Mouse (Mus musculus) gastrocnemius, postnatal 4 days (tissue): ENCODE measurements around the gene Arhgef40. TPM values are rescaled to one million over a fixed set of nuclear protein-coding genes. Genes with fewer than 3 reads are reported as not detected.
A peak's percentile ranks its signal among the peaks of the same experiment; 100 is the strongest.
"Not testable (repeated sequence)": the region's sequence is repeated elsewhere in the genome, so short reads cannot be mapped to it uniquely, and the experiment has no call there.

Experiments
- DNase-seq, 2 experiments: peaks; one replicate each; pipeline ENCODE4 v3.0.0; 2021 to 2022; ENCODE audit warnings: low spot score in 2 of 2, mixed read lengths in 2 of 2
- total RNA-seq, 2 experiments: library from RNA; stranded (reverse); gene quantifications; 2 replicates each; pipeline ENCODE4 v1.2.3; 2021

The Arhgef40 gene
- total RNA-seq, 2 experiments from 2014 or later, result 90.4 to 92.7 TPM

DNA sequence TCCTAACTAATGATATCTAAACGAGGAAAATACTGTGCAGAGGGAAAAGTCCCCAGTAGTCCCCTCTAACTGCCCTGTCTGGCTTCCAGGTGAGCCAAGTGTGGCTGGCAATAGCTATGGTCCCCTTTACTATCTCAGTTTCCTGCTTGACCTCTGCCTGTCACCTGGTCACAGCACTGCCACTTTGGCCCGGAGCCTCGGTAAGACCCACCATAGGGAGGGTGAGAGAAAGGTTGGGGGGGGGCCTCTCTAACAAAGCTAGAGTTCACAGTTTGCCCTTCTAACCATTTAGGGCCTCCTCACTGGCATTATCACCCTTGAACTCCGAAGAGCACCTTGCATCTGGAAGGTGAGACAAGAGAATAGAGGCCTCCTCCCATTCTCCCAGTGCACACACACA is 33.1 kb downstream of the Arhgef40 start:
- no peak for DNase-seq

DNA sequence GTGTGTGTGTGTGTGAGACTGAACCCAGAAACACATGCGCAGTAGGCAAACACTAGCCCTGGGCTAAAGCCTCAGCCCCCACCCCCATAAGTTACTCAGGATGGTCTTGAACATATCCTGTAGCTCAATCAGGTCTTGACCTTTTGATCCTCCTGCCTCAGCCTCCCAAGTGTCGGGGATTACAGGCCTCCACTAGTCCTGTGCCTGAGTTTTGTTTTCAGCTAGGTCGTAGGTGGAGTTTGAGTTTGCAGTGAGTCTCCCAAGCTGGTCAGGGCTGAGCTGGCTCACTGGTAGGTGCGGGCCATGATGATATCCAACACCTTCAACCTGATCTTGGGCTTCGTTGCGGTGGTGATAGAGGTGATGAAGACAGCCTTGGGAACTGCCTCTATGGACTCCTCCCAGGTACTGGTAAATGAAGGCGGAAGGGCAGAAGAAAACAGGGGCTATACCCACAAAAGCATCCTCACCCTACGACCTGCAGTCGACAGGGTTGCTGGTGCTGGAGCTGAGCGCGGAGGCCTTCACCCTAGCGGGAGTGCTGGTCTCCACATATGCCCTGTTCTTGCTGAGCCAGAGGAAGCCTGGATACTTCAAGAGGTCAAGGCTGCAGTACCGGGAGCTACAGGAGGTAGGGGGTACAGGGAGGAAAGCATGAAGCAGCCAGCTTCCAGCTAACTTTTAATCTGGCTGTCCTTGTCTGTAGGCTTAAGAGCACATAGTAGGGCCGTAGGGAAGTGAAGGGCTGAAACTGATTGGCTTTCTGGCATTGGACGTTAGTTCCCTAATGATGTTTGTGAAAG is 33.9 kb downstream of the Arhgef40 start:
- DNase-seq, result no peak

DNA sequence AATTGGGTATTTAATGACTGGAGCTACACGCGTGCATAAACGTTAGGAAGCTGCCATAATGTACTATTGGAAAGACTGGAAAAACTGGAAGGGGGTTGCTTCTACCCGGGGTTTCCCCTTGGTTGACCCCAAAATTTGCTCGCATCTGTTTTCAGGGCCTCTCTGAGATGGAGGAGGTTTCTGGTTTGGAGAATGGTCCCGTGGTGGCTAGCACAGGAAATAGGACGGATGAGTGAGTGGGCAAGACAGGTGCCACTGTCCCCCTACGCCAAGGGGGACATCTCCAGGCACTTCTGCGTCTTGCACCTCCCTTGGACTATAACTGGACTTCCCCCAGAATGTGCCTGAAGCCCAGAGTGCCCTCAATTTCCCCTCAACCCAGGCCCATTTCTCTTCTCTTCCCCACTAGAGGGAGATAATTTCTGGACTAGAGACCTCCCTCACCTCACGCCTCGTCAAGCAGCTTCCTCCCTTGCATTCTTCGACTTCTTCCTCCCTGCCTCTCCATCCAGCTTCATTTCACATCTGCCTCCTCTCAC is 34.6 kb downstream of the Arhgef40 start:
- no peak for DNase-seq

DNA sequence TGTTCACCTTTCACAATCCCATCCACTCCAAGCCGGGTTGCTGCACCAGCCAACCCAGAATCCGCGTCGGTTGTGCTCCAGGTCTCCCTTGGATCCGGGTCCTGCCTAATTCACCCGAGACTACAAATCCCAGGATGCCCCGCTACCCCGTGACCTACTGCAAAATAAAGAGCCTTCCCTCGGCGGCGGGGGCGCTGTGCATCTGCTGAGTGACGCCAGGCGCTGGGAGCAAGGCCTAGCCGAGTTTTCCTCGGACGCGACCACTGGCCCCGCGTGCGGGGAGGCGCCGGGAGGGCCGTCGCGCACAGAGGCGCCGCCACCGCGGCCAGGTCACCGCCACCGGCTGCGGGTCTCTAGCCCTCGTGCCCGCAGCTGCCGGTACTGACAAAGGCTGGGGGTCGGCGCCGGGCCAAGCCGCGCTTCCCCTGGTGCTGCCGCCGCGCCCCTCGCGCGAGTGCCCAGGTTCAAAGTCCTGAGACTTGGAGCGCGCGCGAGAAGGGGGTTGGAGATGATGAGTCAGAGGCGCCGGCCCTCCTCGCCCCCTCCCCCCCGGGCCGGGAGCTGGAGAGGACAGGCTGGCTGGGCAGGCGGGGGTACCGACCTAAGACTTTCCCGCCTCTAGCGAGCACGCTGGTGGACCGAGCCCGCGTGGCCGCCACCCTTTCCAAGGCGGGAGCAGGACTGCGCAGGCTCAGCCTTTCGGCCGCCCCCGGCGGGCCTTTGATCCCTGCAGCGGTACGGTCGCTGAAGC is 35.2 kb downstream of the Arhgef40 start:
- DNase-seq, result peak; percentile 96 to 99

GRCm38 (mm10) chr14:52020486-52021137 is 36.1 kb downstream of the Arhgef40 start, which contains the start of gene Zfp219:
Gene Zfp219, minus strand, starts transcription at chr14:52020733.
- DNase-seq, result peak in 1 of 2 experiments; percentile 65

GRCm38 (mm10) chr14:52021138-52021529 is 36.6 kb downstream of the Arhgef40 start:
- no peak for DNase-seq

DNA sequence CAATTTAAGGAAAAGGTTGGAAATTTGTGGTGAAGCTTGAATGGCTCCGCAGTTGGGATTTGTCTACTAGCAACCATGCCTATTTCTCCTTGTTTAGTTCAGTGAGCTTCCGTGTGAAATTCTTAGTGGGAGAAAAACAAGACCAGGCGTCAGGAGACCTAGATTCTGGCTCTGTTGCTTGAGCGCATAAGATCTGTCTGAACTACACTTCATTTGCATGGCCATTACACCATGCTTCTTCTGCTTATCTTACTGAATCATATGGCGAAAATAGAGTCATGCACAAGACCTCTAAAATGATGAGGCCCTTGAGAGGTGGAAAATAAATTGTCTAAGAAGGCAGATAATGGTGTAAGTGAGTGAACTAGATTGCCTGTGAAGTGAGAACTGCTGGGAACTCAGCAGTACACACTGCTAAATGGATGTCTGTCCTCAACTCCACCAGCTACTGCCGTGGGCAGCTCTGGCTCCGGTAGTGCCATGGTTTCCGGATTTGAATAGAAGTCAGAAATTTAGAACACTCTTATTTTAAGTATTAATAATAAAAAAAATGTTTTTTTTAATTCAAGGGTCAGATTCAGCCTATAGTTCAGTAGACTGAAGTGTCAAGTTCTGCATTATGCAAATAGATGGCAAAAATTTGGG is 37.2 kb downstream of the Arhgef40 start:
- no peak for DNase-seq

DNA sequence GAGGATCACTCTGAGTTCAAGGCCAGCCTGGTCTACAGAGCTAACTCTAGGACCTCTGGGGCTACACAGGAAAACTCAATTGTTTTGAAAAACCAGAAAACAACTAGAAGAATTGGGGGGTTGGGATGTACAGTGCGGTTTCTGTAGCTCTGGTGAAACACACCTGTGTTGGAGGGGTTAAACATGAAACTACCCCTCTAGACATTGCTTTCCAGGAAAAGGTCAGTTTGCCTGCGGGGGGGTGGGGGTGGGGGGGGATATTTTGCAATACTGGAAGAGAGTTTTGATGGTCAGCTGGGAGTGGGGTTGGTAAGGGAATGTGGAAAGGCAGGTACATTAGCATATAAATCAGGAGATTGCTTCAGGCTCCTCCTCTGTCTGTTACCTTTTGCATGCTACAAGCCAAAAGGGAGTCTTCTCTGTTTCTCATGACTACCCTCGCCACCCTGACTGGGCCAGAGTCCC is 37.8 kb downstream of the Arhgef40 start:
- no peak for DNase-seq

DNA sequence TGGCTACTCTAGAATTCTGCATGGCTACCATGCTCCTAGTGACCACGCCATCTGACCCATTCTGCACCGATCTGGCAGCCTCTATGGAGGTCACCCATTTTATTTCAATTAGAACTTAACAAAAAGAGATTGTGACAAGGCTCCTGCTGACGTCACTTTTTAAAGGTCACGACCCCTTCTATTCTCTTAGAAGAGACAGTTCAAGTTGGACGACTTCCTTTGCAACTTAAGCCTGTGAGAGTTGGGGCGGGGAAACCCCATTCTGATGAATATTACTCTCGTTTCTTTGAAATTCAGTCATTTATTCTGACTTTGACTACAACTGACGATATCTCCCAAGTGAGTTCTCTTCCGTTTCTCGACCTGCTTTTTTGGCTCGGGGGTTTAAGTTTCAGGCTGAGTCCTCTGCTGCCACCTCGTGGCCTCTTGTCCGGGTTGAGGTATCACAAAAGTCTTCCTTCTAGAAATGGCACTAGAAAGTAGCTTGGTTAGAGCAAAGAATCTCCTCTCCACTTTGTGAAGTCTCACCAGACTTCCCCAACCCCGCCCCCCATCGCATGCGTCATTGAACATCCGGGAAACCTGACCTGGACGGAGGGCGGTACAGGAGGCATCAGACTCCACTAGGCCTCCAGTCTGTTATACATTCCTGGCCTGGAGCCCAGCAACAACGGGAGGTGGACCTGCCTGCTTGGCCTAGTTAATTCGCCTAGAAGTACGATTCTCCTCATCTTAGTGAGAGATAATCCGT is 38.4 kb downstream of the Arhgef40 start:
- DNase-seq, result peak; percentile 69 to 87

- DNase-seq, result no peak
These were observed 39.6 kb downstream of the Arhgef40 start for GRCm38 (mm10) chr14:52024133-52024532.

DNA sequence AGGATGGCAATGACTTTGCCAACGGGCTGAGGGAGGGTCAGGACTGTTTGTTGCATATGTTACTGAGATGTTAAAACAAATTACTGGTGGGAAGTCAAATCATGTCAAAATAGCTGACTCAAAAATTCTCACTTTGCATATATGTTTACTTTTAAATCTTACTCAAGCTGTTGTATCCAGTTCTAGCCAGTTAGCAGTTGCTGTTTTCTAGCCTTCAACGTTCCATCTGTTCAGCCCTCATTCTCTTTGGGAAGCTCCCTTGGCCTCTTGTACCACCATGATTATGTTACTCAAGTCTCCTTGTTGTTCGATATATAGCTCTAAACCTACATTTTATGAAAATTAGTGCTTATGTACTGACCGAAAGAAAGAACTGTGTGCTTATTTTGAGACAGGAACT is 41.8 kb downstream of the Arhgef40 start:
- no peak for DNase-seq

DNA sequence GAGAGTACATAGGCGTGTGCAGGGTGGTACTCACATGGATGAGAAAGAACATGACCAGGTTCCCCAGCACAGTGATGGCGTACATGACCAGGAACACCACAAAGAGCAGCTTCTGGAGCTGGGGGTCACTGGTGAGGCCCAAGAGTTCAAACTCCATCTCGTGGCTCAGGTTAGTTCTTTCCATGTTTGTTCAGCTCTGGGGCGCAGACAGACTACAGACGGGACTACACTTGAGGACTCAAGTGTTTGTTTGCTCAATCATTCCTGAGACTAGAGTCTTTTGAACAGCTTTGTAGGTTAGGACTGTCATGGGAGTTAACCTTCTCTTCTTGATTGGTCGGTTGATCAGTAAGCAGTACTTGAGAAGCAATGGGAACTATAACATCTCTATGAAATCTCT is 51.4 kb downstream of the Arhgef40 start:
- DNase-seq, result no peak

GRCm38 (mm10) chr14:52039332-52039731 is 54.8 kb downstream of the Arhgef40 start:
- no peak for DNase-seq

- not testable (repeated sequence) for DNase-seq
These were observed 57.8 kb downstream of the Arhgef40 start, which contains the start of gene Olfr221 for GRCm38 (mm10) chr14:52042359-52042758. Gene Olfr221, minus strand, starts transcription at chr14:52042459.

GRCm38 (mm10) chr14:52043446-52043845 is 58.9 kb downstream of the Arhgef40 start:
- no peak for DNase-seq

DNA sequence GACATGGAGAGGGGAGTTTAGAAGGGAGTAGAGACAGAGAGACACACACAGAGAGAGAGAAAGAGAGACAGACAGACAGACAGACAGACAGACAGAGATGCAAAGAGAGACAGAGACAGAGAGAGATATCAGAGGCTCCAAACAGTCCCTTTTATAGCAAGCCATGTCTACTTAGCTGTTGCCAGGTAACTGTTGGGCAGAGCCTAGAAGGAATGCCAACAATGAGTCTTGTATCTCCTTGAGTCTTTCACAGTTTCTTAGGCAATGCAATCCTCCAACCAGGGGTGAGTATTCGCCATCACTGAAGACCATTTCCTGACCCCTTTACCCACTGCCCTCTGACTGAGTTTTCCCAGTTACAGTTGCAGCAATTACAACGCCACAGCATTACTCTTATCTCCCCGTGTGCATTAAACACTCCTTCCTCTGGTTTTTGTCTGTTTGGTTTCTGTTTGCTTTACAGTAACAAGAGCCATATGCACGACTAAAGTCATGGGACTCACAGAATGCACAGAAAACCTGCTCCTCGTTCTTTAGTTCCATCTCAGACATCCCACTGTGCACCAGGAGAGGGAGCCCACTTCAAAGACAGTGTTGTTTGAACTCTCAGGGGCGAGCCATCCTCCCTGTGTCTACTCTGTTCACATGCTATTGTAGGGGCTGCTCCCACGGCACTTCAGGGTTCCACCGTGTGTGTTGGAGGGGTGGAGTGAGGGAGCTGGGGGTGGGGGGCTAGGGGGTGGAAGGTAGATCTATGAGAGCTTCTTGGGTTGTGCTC is 60.6 kb downstream of the Arhgef40 start:
- no peak for DNase-seq

GRCm38 (mm10) chr14:52045966-52046565 is 61.5 kb downstream of the Arhgef40 start:
- DNase-seq, result no peak

GRCm38 (mm10) chr14:52052720-52053119 is 68.2 kb downstream of the Arhgef40 start:
- DNase-seq, result not testable (repeated sequence)
